Mouse (Mus musculus) midbrain, embryonic 14.5 days (tissue): ENCODE measurements at regions not wholly inside any gene's neighbourhood (a gene's known extent, or its start where the extent isn't known, plus 50 kb on each side); places are given as distances from the start of the nearest gene placed in this dataset.
A peak's percentile ranks its signal among the peaks of the same experiment; 100 is the strongest.
"Not testable (repeated sequence)": the region's sequence is repeated elsewhere in the genome, so short reads cannot be mapped to it uniquely, and the experiment has no call there.

ENCODE experiments used
- ATAC-seq: fragments of 200-750 bp; cut with Nextera tagmentation; 2 replicates; pipeline ENCODE4 v1.8.0; 2017; ENCODE audit warnings: moderate number of reproducible peaks, moderate library complexity; ENCODE audit not compliant: low FRiP score, low TSS enrichment
- DNase-seq: peaks from one replicate; pipeline ENCODE4 v3.0.0-alpha.2; 2015
- H3K27ac ChIP-seq: fragments of 300-500 bp; sonication (generic); replicated peaks from 2 replicates; pipeline ENCODE4 v1.5.1; 2014; ENCODE audit warnings: mild to moderate bottlenecking, low read depth, low read length, moderate library complexity
- H3K27me3 ChIP-seq: fragments of 300-500 bp; sonication (generic); 2 replicates; pipeline ENCODE4 v1.6.1; 2014; ENCODE audit warnings: low read length, control low read depth, mixed read lengths; ENCODE audit not compliant: control insufficient read depth, insufficient read depth
- H3K36me3 ChIP-seq: fragments of 300-500 bp; sonication (generic); 2 replicates; pipeline ENCODE4 v1.6.1; 2014; ENCODE audit warnings: low read length, control low read depth; ENCODE audit not compliant: control insufficient read depth, insufficient read depth
- H3K4me1 ChIP-seq: fragments of 300-500 bp; sonication (generic); 2 replicates; pipeline ENCODE4 v1.6.1; 2014; ENCODE audit warnings: mild to moderate bottlenecking, antibody characterized with exemption, low read length, control low read depth; ENCODE audit not compliant: control insufficient read depth, insufficient read depth
- H3K4me2 ChIP-seq: fragments of 300-500 bp; sonication (generic); 2 replicates; pipeline ENCODE4 v1.6.1; 2014; ENCODE audit warnings: mild to moderate bottlenecking, low read length, moderate library complexity
- H3K4me3 ChIP-seq: fragments of 300-500 bp; sonication (generic); replicated peaks from 2 replicates; pipeline ENCODE4 v1.5.1; 2014; ENCODE audit warnings: low read depth, low read length
- H3K9ac ChIP-seq: fragments of 300-500 bp; sonication (generic); replicated peaks from 2 replicates; pipeline ENCODE4 v1.6.1; 2014; ENCODE audit warnings: mild to moderate bottlenecking, low read length, moderate library complexity
- H3K9me3 ChIP-seq: fragments of 300-500 bp; sonication (generic); 2 replicates; pipeline ENCODE4 v1.6.1; 2016; ENCODE audit warnings: low read length, control low read depth, mixed read lengths; ENCODE audit not compliant: control insufficient read depth
- WGBS: fragments of 180-500 bp; shearing (Covaris S2); extraction: QIAGEN DNeasy Blood & Tissue Kit; methylation state at CpG from one replicate; pipeline ENCODE4 v1.1.7; 2014; 5-methylcytosine and 5-hydroxymethylcytosine counted together

GRCm38 (mm10) chr8:71026424-71026890 is 120.7 kb downstream of the Map1s start:
- not testable (repeated sequence) for H3K36me3 ChIP-seq, H3K9ac ChIP-seq, H3K4me3 ChIP-seq, H3K9me3 ChIP-seq, H3K27me3 ChIP-seq, H3K4me1 ChIP-seq, H3K27ac ChIP-seq
- peak; percentile 20 for DNase-seq
- peak overlapping the region; percentile 42 for H3K4me2 ChIP-seq
- ATAC-seq = 0 out of 2 replicates have a peak, but pooled peaks have one; percentile 64
- 4% methylated on average over 17 of the region's 17 CpGs for WGBS

DNA sequence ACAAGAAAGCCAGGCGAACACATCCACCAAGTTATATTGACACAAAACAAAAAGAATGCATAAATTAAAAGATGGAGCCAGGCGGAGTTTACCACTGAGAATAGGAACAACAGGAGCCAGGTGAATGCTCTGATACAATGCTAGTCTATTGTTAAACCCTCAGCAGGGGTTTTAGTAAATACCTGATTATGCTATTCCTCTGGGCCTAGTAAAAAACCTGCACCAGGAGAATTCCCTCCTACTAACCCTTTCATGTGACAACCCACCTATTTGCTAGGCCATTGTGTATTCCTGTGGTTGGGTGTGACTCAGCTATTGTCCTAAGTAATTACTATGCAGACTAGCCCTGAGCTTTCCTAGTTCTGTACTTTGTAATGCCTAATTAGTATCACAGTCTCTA is 122.8 kb downstream of the Map1s start:
- not testable (repeated sequence) for H3K27me3 ChIP-seq, DNase-seq, H3K4me3 ChIP-seq, H3K4me1 ChIP-seq, H3K27ac ChIP-seq, H3K36me3 ChIP-seq, H3K4me2 ChIP-seq, H3K9me3 ChIP-seq, H3K9ac ChIP-seq, ATAC-seq
- 83% methylated on average over 2 of the region's 2 CpGs for WGBS
